Mouse (Mus musculus) CH12.LX (cell line): Measurements from ENCODE around the gene Smarcd1. TPM values are rescaled to one million over a fixed set of nuclear protein-coding genes. Genes with fewer than 3 reads are reported as not detected.

Experiments used
- DNase-seq: peaks from one replicate; pipeline ENCODE4 v3.0.0-alpha.2; 2013; ENCODE audit errors: extremely low read depth
- H3K27ac ChIP-seq: 2 replicates; pipeline ENCODE4 v1.5.1; 2012; ENCODE audit warnings: low read depth, mild to moderate bottlenecking, control low read depth, moderate library complexity; ENCODE audit not compliant: insufficient read depth
- H3K27me3 ChIP-seq: replicated peaks from 2 replicates; pipeline ENCODE3; 2012; ENCODE audit warnings: inconsistent platforms
- H3K36me3 ChIP-seq, 2 experiments: replicated peaks in 1 of 2; 2 replicates each; pipeline versions ENCODE3 to v1.6.1; 2012; ENCODE audit warnings: inconsistent platforms in 1 of 2, low read length in 1 of 2, mild to moderate bottlenecking in 1 of 2, mixed read lengths in 1 of 2, moderate library complexity in 1 of 2; ENCODE audit not compliant: control insufficient read depth in 1 of 2, insufficient read depth in 1 of 2
- H3K4me1 ChIP-seq, 2 experiments: 2 replicates each; pipeline ENCODE4 v1.6.1; 2012; ENCODE audit warnings: inconsistent platforms in 1 of 2, moderate library complexity in 1 of 2; ENCODE audit not compliant: insufficient read depth in 2 of 2, control insufficient read depth in 1 of 2
- H3K4me2 ChIP-seq: 2 replicates; pipeline ENCODE4 v1.6.1; 2012; ENCODE audit warnings: low read depth, mild to moderate bottlenecking, control low read depth; ENCODE audit not compliant: poor library complexity, insufficient read depth, severe bottlenecking
- H3K4me3 ChIP-seq, 3 experiments: fragments of 150-350 bp in 1 of 3; sonication (generic) in 1 of 3; replicated peaks in 1 of 3; 2 replicates each; pipeline versions ENCODE3 to v1.5.1; 2011 to 2012; ENCODE audit warnings: low read depth in 2 of 3, low read length in 2 of 3, mild to moderate bottlenecking in 2 of 3, moderate library complexity in 2 of 3, control low read depth in 1 of 3, improper control_type of control experiment in 1 of 3, inconsistent platforms in 1 of 3, mixed read lengths in 1 of 3; ENCODE audit not compliant: poor library complexity in 1 of 3
- H3K79me2 ChIP-seq: replicated peaks from 2 replicates; pipeline ENCODE4 v1.6.1; 2012; ENCODE audit warnings: mild to moderate bottlenecking, moderate library complexity; ENCODE audit not compliant: control insufficient read depth, poor library complexity, insufficient read depth, severe bottlenecking; ENCODE audit errors: extremely low read depth
- H3K9ac ChIP-seq: 2 replicates; pipeline ENCODE4 v1.6.1; 2012; ENCODE audit warnings: low read depth, mild to moderate bottlenecking, control low read depth, moderate library complexity; ENCODE audit not compliant: insufficient read depth
- H3K9me3 ChIP-seq: replicated peaks from 2 replicates; pipeline ENCODE3; 2012; ENCODE audit warnings: low read length, inconsistent platforms, mixed read lengths
- BHLHE40 ChIP-seq: IDR thresholded peaks from 2 replicates; pipeline ENCODE4 v1.6.1; 2011; ENCODE audit warnings: mild to moderate bottlenecking, low read depth, low read length, improper control_type of control experiment
- CTCF ChIP-seq, 2 experiments: IDR thresholded peaks in 1 of 2; conservative IDR thresholded peaks in 1 of 2; 2 replicates each; pipeline ENCODE4 v1.5.1; 2011 to 2012; ENCODE audit warnings: low read depth in 2 of 2, low read length in 2 of 2, improper control_type of control experiment in 1 of 2, inconsistent platforms in 1 of 2, mild to moderate bottlenecking in 1 of 2, moderate library complexity in 1 of 2
- ELF1 ChIP-seq: IDR thresholded peaks from 2 replicates; pipeline ENCODE4 v1.6.1; 2014; ENCODE audit warnings: low read depth, mild to moderate bottlenecking, inconsistent platforms, low read length, improper control_type of control experiment
- EP300 ChIP-seq: IDR thresholded peaks from 2 replicates; pipeline ENCODE4 v1.6.1; 2011; ENCODE audit warnings: low read length, improper control_type of control experiment
- JUND ChIP-seq: conservative IDR thresholded peaks from 2 replicates; pipeline ENCODE4 v1.6.1; 2011; ENCODE audit warnings: low read depth, low read length, improper control_type of control experiment
- KAT2A ChIP-seq: IDR thresholded peaks from 2 replicates; pipeline ENCODE4 v1.6.1; 2012; ENCODE audit warnings: low read length, improper control_type of control experiment, inconsistent platforms; ENCODE audit not compliant: insufficient replicate concordance
- MAX ChIP-seq: IDR thresholded peaks from 2 replicates; pipeline ENCODE4 v1.6.1; 2011; ENCODE audit warnings: low read length, improper control_type of control experiment
- MEF2A ChIP-seq: IDR thresholded peaks from 2 replicates; pipeline ENCODE4 v1.6.1; 2014; ENCODE audit warnings: low read depth, mild to moderate bottlenecking, inconsistent platforms, low read length, improper control_type of control experiment, borderline replicate concordance
- MXI1 ChIP-seq: IDR thresholded peaks from 2 replicates; pipeline ENCODE4 v1.6.1; 2011; ENCODE audit warnings: mild to moderate bottlenecking, low read depth, low read length, improper control_type of control experiment
- MYC ChIP-seq: IDR thresholded peaks from 2 replicates; pipeline ENCODE4 v1.6.1; 2011; ENCODE audit warnings: low read depth, mild to moderate bottlenecking, improper control_type of control experiment, low read length
- NELFE ChIP-seq: IDR thresholded peaks from 2 replicates; pipeline ENCODE4 v1.6.1; 2011; ENCODE audit warnings: low read depth, low read length, improper control_type of control experiment
- PAX5 ChIP-seq: IDR thresholded peaks from 2 replicates; pipeline ENCODE4 v1.6.1; 2012; ENCODE audit warnings: low read length, inconsistent platforms, mixed read lengths
- POLR2A ChIP-seq: IDR thresholded peaks from 2 replicates; pipeline ENCODE4 v1.6.1; 2011; ENCODE audit warnings: low read depth, mild to moderate bottlenecking, improper control_type of control experiment, low read length
- POLR2AphosphoS2 ChIP-seq: IDR thresholded peaks from 2 replicates; pipeline ENCODE4 v1.6.1; 2011; ENCODE audit warnings: low read depth, low read length, improper control_type of control experiment
- RAD21 ChIP-seq: IDR thresholded peaks from 2 replicates; pipeline ENCODE4 v1.6.1; 2011; ENCODE audit warnings: low read depth, mild to moderate bottlenecking, low read length, improper control_type of control experiment, moderate library complexity
- RCOR1 ChIP-seq: conservative IDR thresholded peaks from 2 replicates; pipeline ENCODE4 v1.6.1; 2012; ENCODE audit warnings: low read depth, mild to moderate bottlenecking, inconsistent platforms, low read length, improper control_type of control experiment
- SIN3A ChIP-seq: IDR thresholded peaks from 2 replicates; pipeline ENCODE4 v1.6.1; 2012; ENCODE audit warnings: low read length, improper control_type of control experiment, inconsistent platforms
- SMC3 ChIP-seq: IDR thresholded peaks from 2 replicates; pipeline ENCODE4 v1.6.1; 2011; ENCODE audit warnings: low read depth, low read length, improper control_type of control experiment
- USF1 ChIP-seq: IDR thresholded peaks from 2 replicates; pipeline ENCODE4 v1.6.1; 2014; ENCODE audit warnings: low read depth, mild to moderate bottlenecking, inconsistent platforms, low read length, improper control_type of control experiment
- ZKSCAN1 ChIP-seq: IDR thresholded peaks from 2 replicates; pipeline ENCODE4 v1.6.1; 2012; ENCODE audit warnings: low read depth, inconsistent platforms, low read length, improper control_type of control experiment, borderline replicate concordance
- ZMIZ1 ChIP-seq: IDR thresholded peaks from 2 replicates; pipeline ENCODE4 v1.6.1; 2012; ENCODE audit warnings: low read depth, mild to moderate bottlenecking, inconsistent platforms, low read length, improper control_type of control experiment
- ZNF384 ChIP-seq: IDR thresholded peaks from 2 replicates; pipeline ENCODE4 v1.6.1; 2012; ENCODE audit warnings: low read depth, low read length, improper control_type of control experiment, inconsistent platforms
- dilution Hi-C: fragments of 300-500 bp; cut with MboI; formaldehyde crosslinking; loops from 2 replicates; pipeline ENCODE4 v1.14.3; 2020; ENCODE audit warnings: low sequenced_read_pairs; ENCODE audit not compliant: extremely low pct_unique_long_range_greater_than_20kb, extremely low pct_ligation_motif_present
- in situ Hi-C: fragments of 300-500 bp; cut with MboI; formaldehyde crosslinking; loops from 3 replicates; pipeline ENCODE4 v1.14.3; 2019; ENCODE audit warnings: low sequenced_read_pairs, low pct_ligation_motif_present, low pct_unique_long_range_greater_than_20kb, mixed read lengths
- polyA plus RNA-seq: library from polyadenylated mRNA; unstranded; fragments of >175 nt; gene quantifications from 2 replicates; pipeline ENCODE4 v1.2.1, GENCODE M21; 2012; ENCODE audit warnings: low read depth; ENCODE audit not compliant: insufficient read length
- total RNA-seq, 2 experiments: library from RNA; depleted of rRNA; stranded (reverse); fragments of 300-350 nt in 1 of 2; fragments of >200 nt in 1 of 2; gene quantifications; 2 replicates each; pipeline ENCODE4 v1.2.3; 2012 to 2014

Smarcd1 gene
- total and polyA plus RNA-seq, 3 experiments = 12.5 to 69.9 (median 17.9) TPM

DNA sequence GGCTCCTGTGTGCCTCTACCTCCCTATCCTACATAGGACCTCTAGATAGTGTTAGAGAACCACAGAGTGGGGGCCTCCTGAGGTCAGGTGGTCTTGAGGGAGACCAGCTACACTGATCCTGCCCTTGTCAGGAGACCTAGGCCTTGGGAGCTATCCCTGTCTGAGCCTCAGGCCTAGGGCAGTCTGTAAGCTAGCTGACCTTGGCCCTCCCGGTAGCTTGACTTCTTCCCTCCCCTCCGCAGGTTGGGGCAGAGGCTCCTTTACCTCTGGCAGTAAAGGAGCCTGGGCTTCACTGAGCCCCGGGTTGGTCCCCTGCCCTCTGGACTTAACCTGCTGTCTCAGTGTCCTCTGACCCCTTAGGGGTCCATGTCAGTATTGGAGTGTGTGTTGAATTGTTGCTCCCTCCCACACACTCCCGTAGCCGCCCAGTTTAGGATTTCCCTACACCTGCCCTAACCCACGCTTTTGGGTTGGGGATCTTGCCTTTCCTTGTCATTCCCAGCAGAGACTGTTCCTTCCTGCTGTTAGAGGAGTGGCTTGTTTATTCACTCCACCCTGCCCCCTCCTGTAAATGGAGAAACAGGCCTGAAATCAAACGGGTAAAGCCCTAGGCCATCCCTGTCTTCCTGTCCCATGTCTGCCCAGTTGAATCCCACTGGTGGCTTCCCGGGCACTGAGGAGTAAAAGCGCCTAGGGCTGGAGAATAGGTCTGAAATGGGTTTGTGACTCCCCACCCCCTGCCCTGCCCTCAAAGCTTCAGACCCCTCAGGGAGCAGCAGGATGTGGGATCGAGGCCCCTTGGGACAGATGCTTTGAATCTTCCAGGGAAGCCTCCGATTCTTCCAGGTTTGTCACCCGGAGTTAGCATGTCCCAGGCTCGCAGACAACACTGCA lies 11.0 kb downstream of the Smarcd1 start:
- Histone ChIP-seq H3K4me1 (peaks cover 0 to 13% of the 10 kb centered on the region in 2 experiments; a peak in 2 of 4 replicates), H3K27me3 (no peaks in the 10 kb centered on the region), H3K27ac (no peak overlapping the region), H3K4me2 (no peak overlapping the region), H3K9ac (no peak overlapping the region), H3K9me3 (no peaks in the 10 kb centered on the region), H3K4me3 (no peak overlapping the region), H3K79me2 (no peaks in the 10 kb centered on the region), H3K36me3 (peaks cover 52 to 92% of the 10 kb centered on the region in 2 experiments)
- dilution Hi-C loops = no loop called here
- DNase-seq = no peak
- TF ChIP-seq NELFE (no peak), MYC (no peak), ZKSCAN1 (no peak), USF1 (no peak)
- in situ Hi-C loops = no loop called here

DNA sequence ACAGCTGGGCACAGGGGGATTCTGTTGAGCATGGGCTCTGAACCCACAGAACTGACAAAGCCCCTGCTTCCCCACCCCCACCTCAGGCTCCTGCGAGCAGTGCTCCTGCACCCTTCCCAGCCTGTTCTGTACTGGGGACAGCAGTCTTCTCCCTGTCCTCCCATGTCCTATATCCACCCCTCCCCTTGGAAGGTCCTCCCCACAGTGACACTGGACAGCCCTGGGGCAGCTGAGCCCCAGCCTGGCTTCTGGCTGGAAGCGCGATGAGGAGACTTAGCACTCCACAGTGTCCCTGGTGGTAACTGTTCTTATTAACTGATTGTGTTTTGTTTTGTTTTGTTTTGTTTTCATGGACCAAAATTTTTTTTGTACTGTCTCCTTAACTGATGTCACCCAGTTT lies 11.6 kb downstream of the Smarcd1 start:
- Histone ChIP-seq H3K9ac (no peak overlapping the region), H3K9me3 (no peaks in the 10 kb centered on the region), H3K36me3 (peaks cover 47 to 94% of the 10 kb centered on the region in 2 experiments), H3K4me2 (no peak overlapping the region), H3K27ac (no peak overlapping the region), H3K4me3 (no peak overlapping the region)
- dilution Hi-C loops = no loop called here
- no peak for DNase-seq
- TF ChIP-seq USF1 = no peak
- no peak for TF ChIP-seq SMC3
- TF ChIP-seq BHLHE40 = no peak
- no peak for TF ChIP-seq PAX5
- no peak for TF ChIP-seq ZNF384
- no peak for TF ChIP-seq NELFE
- TF ChIP-seq POLR2AphosphoS2 = no peak
- no peak for TF ChIP-seq ZMIZ1
- TF ChIP-seq POLR2A = no peak
- TF ChIP-seq MAX = no peak
- TF ChIP-seq ELF1 = no peak
- TF ChIP-seq RCOR1 = no peak
- TF ChIP-seq KAT2A = no peak
- TF ChIP-seq MEF2A = no peak
- TF ChIP-seq CTCF (conservative IDR thresholded peaks at IDR 0.05 in 1 of 2, IDR thresholded peaks at IDR 0.05 in 1 of 2; ENCODE audit: low read depth in 2 of 2, low read length in 2 of 2) = no peak
- TF ChIP-seq SIN3A = no peak
- no peak for TF ChIP-seq JUND
- no peak for TF ChIP-seq RAD21
- no peak for TF ChIP-seq MXI1
- no peak for TF ChIP-seq EP300
- TF ChIP-seq, all 38 proteins: peak for 0
- Histone ChIP-seq H3K27me3 (no peaks in the 10 kb centered on the region), H3K79me2 (no peaks in the 10 kb centered on the region), H3K4me1 (peaks cover 0 to 13% of the 10 kb centered on the region in 2 experiments; a peak in 2 of 4 replicates)
- in situ Hi-C loops = no loop called here
